Mouse (Mus musculus) kidney, adult 2 months (tissue): Measurements from ENCODE around the gene Tmem132c.

Experiments used
- CTCF ChIP-seq: fragments of 200-500 bp; conservative IDR thresholded peaks from 2 replicates; pipeline ENCODE4 v1.5.1; 2011; ENCODE audit warnings: low read depth, mild to moderate bottlenecking, control low read depth, low read length, moderate library complexity, mixed read lengths; ENCODE audit not compliant: insufficient read depth, insufficient read length
- POLR2A ChIP-seq: fragments of 200-500 bp; IDR thresholded peaks from one replicate; pipeline ENCODE4 v1.6.1; 2011; ENCODE audit warnings: low read depth, low read length, control low read depth

- TF ChIP-seq CTCF (no peak), POLR2A (no peak)
These were observed 139.6 kb downstream of the Tmem132c start for GRCm38 (mm10) chr5:127381216-127381615.
